Mouse (Mus musculus) spleen, adult 2 months (tissue): Measurements from ENCODE around the gene Taf1c. TPM values are rescaled to one million over a fixed set of nuclear protein-coding genes. Genes with fewer than 3 reads are reported as not detected.

Experiments used
- DNase-seq, 2 experiments: peaks; one replicate each; pipeline versions ENCODE4 v3.0.0 to v3.0.0-alpha.2; 2012 to 2021; ENCODE audit warnings: low spot score in 2 of 2, low read depth in 1 of 2
- H3K27ac ChIP-seq: fragments of 200-500 bp; 2 replicates; pipeline ENCODE4 v1.5.1; 2012; ENCODE audit warnings: low read length, inconsistent platforms; ENCODE audit not compliant: insufficient read depth
- H3K27me3 ChIP-seq: fragments of 200-500 bp; 2 replicates; pipeline ENCODE4 v1.6.1; 2012; ENCODE audit warnings: mild to moderate bottlenecking, moderate library complexity, low read length, inconsistent platforms; ENCODE audit not compliant: control insufficient read depth, insufficient read depth
- H3K36me3 ChIP-seq: fragments of 200-500 bp; 2 replicates; pipeline ENCODE4 v1.6.1; 2012; ENCODE audit warnings: mild to moderate bottlenecking, low read length, inconsistent platforms; ENCODE audit not compliant: control insufficient read depth, insufficient read depth
- H3K4me1 ChIP-seq: fragments of 200-500 bp; 2 replicates; pipeline ENCODE4 v1.6.1; 2011; ENCODE audit warnings: inconsistent platforms; ENCODE audit not compliant: control insufficient read depth, insufficient read depth, insufficient read length
- H3K4me3 ChIP-seq: fragments of 200-500 bp; 2 replicates; pipeline ENCODE4 v1.5.1; 2011; ENCODE audit warnings: mild to moderate bottlenecking, inconsistent platforms; ENCODE audit not compliant: insufficient read depth, insufficient read length; ENCODE audit errors: extremely low read depth
- CTCF ChIP-seq: fragments of 200-500 bp; IDR thresholded peaks from 2 replicates; pipeline ENCODE4 v1.5.1; 2011; ENCODE audit warnings: mild to moderate bottlenecking, inconsistent platforms; ENCODE audit not compliant: insufficient read depth, insufficient read length, insufficient replicate concordance; ENCODE audit errors: extremely low read depth
- POLR2A ChIP-seq: fragments of 200-500 bp; IDR thresholded peaks from 2 replicates; pipeline ENCODE4 v1.6.1; 2011; ENCODE audit warnings: low read depth, low read length, inconsistent platforms
- WGBS: fragments of 180-500 bp; shearing (Covaris S2); methylation state at CpG from one replicate; pipeline ENCODE4 v1.1.7; 2018; 5-methylcytosine and 5-hydroxymethylcytosine counted together
- polyA plus RNA-seq: library from polyadenylated mRNA; depleted of rRNA; stranded (reverse); fragments of >200 nt; gene quantifications from 2 replicates; pipeline ENCODE4 v1.2.3, GENCODE M21; 2012

Gene Taf1c
- polyA plus RNA-seq, 1 experiment = 28.7 TPM

- H3K27me3 ChIP-seq = no peaks in the 10 kb centered on the region
- no peaks in the 10 kb centered on the region for H3K4me1 ChIP-seq
- no peak overlapping the region for H3K4me3 ChIP-seq
- H3K36me3 ChIP-seq = no peaks in the 10 kb centered on the region
- H3K27ac ChIP-seq = no peak overlapping the region
- DNase-seq = no peak
- 89% methylated on average over 7 of the region's 7 CpGs for WGBS
- TF ChIP-seq CTCF (no peak), POLR2A (no peak)
These were observed 19.9 kb upstream of the Taf1c start for GRCm38 (mm10) chr8:119624916-119625315.

GRCm38 (mm10) chr8:119623744-119624143, 18.7 kb upstream of the Taf1c start:
- 72% methylated on average over 1 of the region's 1 CpGs for WGBS
- no peaks in the 10 kb centered on the region for H3K27me3 ChIP-seq

GRCm38 (mm10) chr8:119623061-119623460, 18.0 kb upstream of the Taf1c start:
- DNase-seq = no peak
- Histone ChIP-seq H3K27me3 (no peaks in the 10 kb centered on the region), H3K4me3 (no peak overlapping the region), H3K36me3 (no peaks in the 10 kb centered on the region), H3K4me1 (no peaks in the 10 kb centered on the region), H3K27ac (no peak overlapping the region)
- WGBS = 88% methylated on average over 8 of the region's 8 CpGs
- no peak for TF ChIP-seq POLR2A
- no peak for TF ChIP-seq CTCF

More at GRCm38 (mm10) chr8:119623744-119624143, 18.7 kb upstream of the Taf1c start:
- no peak for DNase-seq
- no peaks in the 10 kb centered on the region for H3K4me1 ChIP-seq
- no peaks in the 10 kb centered on the region for H3K36me3 ChIP-seq
- H3K4me3 ChIP-seq = no peak overlapping the region
- TF ChIP-seq POLR2A = no peak
- no peak for TF ChIP-seq CTCF
- no peak overlapping the region for H3K27ac ChIP-seq

- H3K36me3 ChIP-seq = no peaks in the 10 kb centered on the region
- no peak overlapping the region for H3K4me3 ChIP-seq
- 66% methylated on average over 4 of the region's 4 CpGs for WGBS
- TF ChIP-seq POLR2A = no peak
- H3K27ac ChIP-seq = no peak overlapping the region
- DNase-seq = no peak
- no peaks in the 10 kb centered on the region for H3K27me3 ChIP-seq
- H3K4me1 ChIP-seq = no peaks in the 10 kb centered on the region
These were observed 17.5 kb upstream of the Taf1c start for GRCm38 (mm10) chr8:119622555-119622954.

GRCm38 (mm10) chr8:119620848-119621465, 15.9 kb upstream of the Taf1c start:
- 87% methylated on average over 14 of the region's 14 CpGs for WGBS
- Histone ChIP-seq H3K4me1 (no peaks in the 10 kb centered on the region), H3K27me3 (no peaks in the 10 kb centered on the region), H3K36me3 (no peaks in the 10 kb centered on the region), H3K27ac (no peak overlapping the region), H3K4me3 (no peak overlapping the region)
- DNase-seq = no peak
- no peak for TF ChIP-seq CTCF
- no peak for TF ChIP-seq POLR2A

- Histone ChIP-seq H3K27me3 (no peaks in the 10 kb centered on the region), H3K4me3 (no peak overlapping the region), H3K4me1 (no peaks in the 10 kb centered on the region), H3K27ac (no peak overlapping the region), H3K36me3 (no peaks in the 10 kb centered on the region)
- DNase-seq = no peak
- 76% methylated on average over 6 of the region's 6 CpGs for WGBS
- no peak for TF ChIP-seq CTCF
- no peak for TF ChIP-seq POLR2A
These were observed 15.3 kb upstream of the Taf1c start for GRCm38 (mm10) chr8:119620116-119620840.

- Histone ChIP-seq H3K36me3 (no peaks in the 10 kb centered on the region), H3K27me3 (no peaks in the 10 kb centered on the region), H3K27ac (no peak overlapping the region), H3K4me1 (no peaks in the 10 kb centered on the region), H3K4me3 (no peak overlapping the region)
- TF ChIP-seq POLR2A = no peak
- TF ChIP-seq CTCF = no peak
- 69% methylated on average over 5 of the region's 5 CpGs for WGBS
- no peak for DNase-seq
These were observed 13.9 kb upstream of the Taf1c start for GRCm38 (mm10) chr8:119618887-119619286.
